Mouse (Mus musculus) neural tube, embryonic 14.5 days (tissue): ENCODE data around the gene Adamtsl1. TPM values are rescaled to one million over a fixed set of nuclear protein-coding genes. Genes with fewer than 3 reads are reported as not detected.

Experiments used
- ATAC-seq: fragments of 200-750 bp; cut with Nextera tagmentation; 2 replicates; pipeline ENCODE4 v1.8.0; 2017; ENCODE audit warnings: low read depth, mild to moderate bottlenecking, moderate TSS enrichment, moderate library complexity
- H3K27ac ChIP-seq: fragments of 300-500 bp; sonication (generic); 2 replicates; pipeline ENCODE4 v1.5.1; 2014; ENCODE audit warnings: low read depth, mild to moderate bottlenecking, control low read depth, low read length, moderate library complexity, mixed read lengths
- H3K27me3 ChIP-seq: fragments of 300-500 bp; sonication (generic); 2 replicates; pipeline ENCODE4 v1.6.1; 2014; ENCODE audit warnings: low read length; ENCODE audit not compliant: control insufficient read depth, insufficient read depth
- H3K36me3 ChIP-seq: fragments of 300-500 bp; sonication (generic); 2 replicates; pipeline ENCODE4 v1.6.1; 2014; ENCODE audit warnings: low read length, mixed read lengths; ENCODE audit not compliant: control insufficient read depth, insufficient read depth
- H3K4me1 ChIP-seq: fragments of 300-500 bp; sonication (generic); 2 replicates; pipeline ENCODE4 v1.6.1; 2014; ENCODE audit warnings: low read length; ENCODE audit not compliant: control insufficient read depth, insufficient read depth
- H3K4me2 ChIP-seq: fragments of 300-500 bp; sonication (generic); 2 replicates; pipeline ENCODE4 v1.6.1; 2014; ENCODE audit warnings: mild to moderate bottlenecking, low read depth, low read length, control low read depth
- H3K4me3 ChIP-seq: fragments of 300-500 bp; sonication (generic); 2 replicates; pipeline ENCODE4 v1.5.1; 2014; ENCODE audit warnings: low read depth, low read length, control low read depth, mixed read lengths
- H3K9ac ChIP-seq: fragments of 300-500 bp; sonication (generic); replicated peaks from 2 replicates; pipeline ENCODE4 v1.6.1; 2014; ENCODE audit warnings: low read depth, mild to moderate bottlenecking, control low read depth, low read length, mixed read lengths
- H3K9me3 ChIP-seq: fragments of 300-500 bp; sonication (generic); 2 replicates; pipeline ENCODE4 v1.6.1; 2016; ENCODE audit warnings: low read length; ENCODE audit not compliant: control insufficient read depth
- WGBS: fragments of 180-500 bp; shearing (Covaris S2); extraction: QIAGEN DNeasy Blood & Tissue Kit; methylation state at CpG from one replicate; pipeline ENCODE4 v1.1.7; 2014; 5-methylcytosine and 5-hydroxymethylcytosine counted together
- polyA plus RNA-seq: library from polyadenylated mRNA; unstranded; fragments of >200 nt; fragmentation: Nextera tagmentation; extraction: Ambion mirVana; gene quantifications from 2 replicates; pipeline ENCODE4 v1.2.1, GENCODE M21; 2014

Adamtsl1 gene
- polyA plus RNA-seq, 1 experiment from 2014 or later = 17.6 TPM

GRCm38 (mm10) chr4:86286572-86286971, 772.6 kb downstream of the Adamtsl1 start:
- no peak overlapping the region for H3K27ac ChIP-seq
- H3K9me3 ChIP-seq = no peaks in the 10 kb centered on the region
- H3K36me3 ChIP-seq = no peaks in the 10 kb centered on the region
- no peak for ATAC-seq
- no peak overlapping the region for H3K4me3 ChIP-seq
- no peaks in the 10 kb centered on the region for H3K4me1 ChIP-seq
- H3K9ac ChIP-seq = no peak overlapping the region
- no peak overlapping the region for H3K4me2 ChIP-seq
- no peaks in the 10 kb centered on the region for H3K27me3 ChIP-seq
- 96% methylated on average over 1 of the region's 1 CpGs for WGBS

GRCm38 (mm10) chr4:86288264-86288663, 774.3 kb downstream of the Adamtsl1 start:
- Histone ChIP-seq H3K27me3 (no peaks in the 10 kb centered on the region), H3K27ac (no peak overlapping the region), H3K36me3 (no peaks in the 10 kb centered on the region), H3K9ac (no peak overlapping the region), H3K4me1 (no peaks in the 10 kb centered on the region), H3K4me2 (no peak overlapping the region), H3K9me3 (no peaks in the 10 kb centered on the region), H3K4me3 (no peak overlapping the region)
- WGBS = 90% methylated on average over 4 of the region's 4 CpGs
- no peak for ATAC-seq

- no peak overlapping the region for H3K27ac ChIP-seq
- no peaks in the 10 kb centered on the region for H3K36me3 ChIP-seq
- 78% methylated on average over 12 of the region's 12 CpGs for WGBS
- H3K9me3 ChIP-seq = no peaks in the 10 kb centered on the region
- no peaks in the 10 kb centered on the region for H3K27me3 ChIP-seq
- no peaks in the 10 kb centered on the region for H3K4me1 ChIP-seq
- ATAC-seq = peak; percentile 24; the same call in 1 of the 2 replicates
- H3K9ac ChIP-seq = no peak overlapping the region
- H3K4me3 ChIP-seq = no peak overlapping the region
- H3K4me2 ChIP-seq = no peak overlapping the region
These were observed 775.7 kb downstream of the Adamtsl1 start for GRCm38 (mm10) chr4:86289511-86290273.

GRCm38 (mm10) chr4:86294828-86295251, 780.9 kb downstream of the Adamtsl1 start:
- no peaks in the 10 kb centered on the region for H3K4me1 ChIP-seq
- no peak for ATAC-seq
- WGBS = 77% methylated on average over 2 of the region's 2 CpGs
- no peaks in the 10 kb centered on the region for H3K9me3 ChIP-seq
- H3K36me3 ChIP-seq = no peaks in the 10 kb centered on the region
- no peak overlapping the region for H3K4me2 ChIP-seq
- no peaks in the 10 kb centered on the region for H3K27me3 ChIP-seq
- H3K4me3 ChIP-seq = no peak overlapping the region
- no peak overlapping the region for H3K9ac ChIP-seq
- H3K27ac ChIP-seq = no peak overlapping the region

- H3K9ac ChIP-seq = no peak overlapping the region
- no peaks in the 10 kb centered on the region for H3K9me3 ChIP-seq
- H3K27me3 ChIP-seq = no peaks in the 10 kb centered on the region
- ATAC-seq = no peak
- H3K27ac ChIP-seq = no peak overlapping the region
- no peak overlapping the region for H3K4me2 ChIP-seq
- 94% methylated on average over 6 of the region's 6 CpGs for WGBS
- no peaks in the 10 kb centered on the region for H3K36me3 ChIP-seq
- no peak overlapping the region for H3K4me3 ChIP-seq
- no peaks in the 10 kb centered on the region for H3K4me1 ChIP-seq
These were observed 787.5 kb downstream of the Adamtsl1 start for GRCm38 (mm10) chr4:86301469-86301868.

GRCm38 (mm10) chr4:86302095-86302494, 788.1 kb downstream of the Adamtsl1 start:
- H3K4me2 ChIP-seq = no peak overlapping the region
- no peak overlapping the region for H3K4me3 ChIP-seq
- no peaks in the 10 kb centered on the region for H3K9me3 ChIP-seq
- H3K4me1 ChIP-seq = no peaks in the 10 kb centered on the region
- H3K36me3 ChIP-seq = no peaks in the 10 kb centered on the region
- H3K27ac ChIP-seq = no peak overlapping the region
- no peaks in the 10 kb centered on the region for H3K27me3 ChIP-seq
- H3K9ac ChIP-seq = no peak overlapping the region
- WGBS = 82% methylated on average over 4 of the region's 4 CpGs
- ATAC-seq = no peak

GRCm38 (mm10) chr4:86306753-86307152, 792.8 kb downstream of the Adamtsl1 start:
- Histone ChIP-seq H3K36me3 (no peaks in the 10 kb centered on the region), H3K27ac (no peak overlapping the region), H3K9me3 (no peaks in the 10 kb centered on the region), H3K27me3 (no peaks in the 10 kb centered on the region), H3K4me3 (no peak overlapping the region), H3K9ac (no peak overlapping the region), H3K4me1 (no peaks in the 10 kb centered on the region), H3K4me2 (no peak overlapping the region)
- ATAC-seq = no peak

GRCm38 (mm10) chr4:86309178-86309577, 795.2 kb downstream of the Adamtsl1 start:
- Histone ChIP-seq H3K9me3 (no peaks in the 10 kb centered on the region), H3K9ac (no peak overlapping the region), H3K4me2 (no peak overlapping the region), H3K4me3 (no peak overlapping the region), H3K27me3 (no peaks in the 10 kb centered on the region), H3K4me1 (no peaks in the 10 kb centered on the region), H3K27ac (no peak overlapping the region), H3K36me3 (no peaks in the 10 kb centered on the region)
- 96% methylated on average over 2 of the region's 2 CpGs for WGBS
- no peak for ATAC-seq

- no peak for ATAC-seq
- 59% methylated on average over 7 of the region's 7 CpGs for WGBS
- Histone ChIP-seq H3K4me3 (no peak overlapping the region), H3K9ac (no peak overlapping the region), H3K27me3 (no peaks in the 10 kb centered on the region), H3K4me1 (no peaks in the 10 kb centered on the region), H3K4me2 (no peak overlapping the region), H3K27ac (no peak overlapping the region), H3K9me3 (no peaks in the 10 kb centered on the region), H3K36me3 (no peaks in the 10 kb centered on the region)
These were observed 797.1 kb downstream of the Adamtsl1 start for GRCm38 (mm10) chr4:86310806-86311730.
